Mouse (Mus musculus) liver, postnatal 0 days (tissue): ENCODE results near the gene Adcy6.

Experiments used
- CTCF ChIP-seq: sonication (generic); IDR thresholded peaks from 2 replicates; pipeline ENCODE4 v1.5.1; 2016; ENCODE audit warnings: antibody characterized with exemption, low read depth
- EP300 ChIP-seq: IDR thresholded peaks from 2 replicates; pipeline ENCODE4 v1.6.1; 2016; ENCODE audit warnings: antibody characterized with exemption, low read depth, mild to moderate bottlenecking

DNA sequence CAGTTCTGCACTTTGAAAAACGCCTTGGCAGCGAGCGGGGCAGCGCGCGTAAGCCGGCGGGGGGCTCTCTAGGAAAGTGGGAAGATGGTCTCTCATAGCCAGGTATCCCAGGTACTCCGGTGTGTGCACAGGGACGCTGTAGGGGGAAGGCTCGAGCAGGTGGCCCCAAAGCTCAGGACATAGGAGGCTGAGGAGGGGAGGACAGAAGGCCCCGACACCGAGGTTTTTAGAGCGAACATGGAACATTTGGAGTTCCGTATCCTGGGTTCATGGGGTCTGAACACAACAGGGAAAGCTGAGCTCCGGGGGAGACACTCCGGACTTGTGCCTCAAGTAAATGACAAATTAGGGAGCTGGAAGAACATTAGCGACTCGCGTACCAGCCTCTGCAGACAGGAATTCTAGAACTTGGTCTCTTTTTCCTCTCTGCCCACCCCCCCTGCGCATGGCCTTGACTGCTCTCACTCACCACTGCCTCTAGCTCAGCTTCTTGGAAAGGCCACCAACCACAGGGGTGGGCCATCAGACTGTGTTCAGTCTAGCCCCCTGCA, 25.5 kb upstream of the Adcy6 start:
- TF ChIP-seq CTCF = no peak
- TF ChIP-seq EP300 = no peak
